Mouse (Mus musculus): ENCODE data around the gene Bik. TPM values are rescaled to one million over a fixed set of nuclear protein-coding genes. Genes with fewer than 3 reads are reported as not detected.

The Bik gene
- total RNA-seq, 2 experiments from 2014 or later = not detected

- intact Hi-C loops (cut with DNase I) = loop anchor here (10.0 kb wide), 2 partner anchors 355 to 695 kb away; no protein-coding TSS in a partner anchor
- DNase-seq (ENCODE audit: low spot score in 2 of 2) = no peak
Observed at GRCm38 (mm10) chr15:83509950-83510804, 16.5 kb upstream of the Bik start.

GRCm38 (mm10) chr15:83510805-83511405 lies 15.8 kb upstream of the Bik start, which contains the start of gene Ttll1:
TSS of gene Ttll1 (minus strand) at chr15:83510893.
- peak; percentile 95 to 96 for DNase-seq (ENCODE audit: low spot score in 2 of 2)
- intact Hi-C loops (cut with DNase I) = loop anchor here (10.0 kb wide), 2 partner anchors 356 to 696 kb away; no protein-coding TSS in a partner anchor

- intact Hi-C loops (cut with DNase I) = loop anchor here (10.0 kb wide), 2 partner anchors 358 to 698 kb away; no protein-coding TSS in a partner anchor
- DNase-seq (ENCODE audit: low spot score in 2 of 2) = no peak
Observed at GRCm38 (mm10) chr15:83512489-83513281, 14.0 kb upstream of the Bik start.

- peak; percentile 33 to 52 for DNase-seq (ENCODE audit: low spot score in 2 of 2)
- intact Hi-C loops (cut with DNase I) = loop anchor here (5.0 to 10.0 kb wide), 4 partner anchors 128 to 700 kb away; no protein-coding TSS in a partner anchor
Observed at GRCm38 (mm10) chr15:83515018-83515417, 11.6 kb upstream of the Bik start.

GRCm38 (mm10) chr15:83518215-83519048 lies 8.2 kb upstream of the Bik start:
- DNase-seq (ENCODE audit: low spot score in 2 of 2) = peak; percentile 71 to 74
- intact Hi-C loops (cut with DNase I) = loop anchor here (5.0 to 10.0 kb wide), 4 partner anchors 131 to 704 kb away; no protein-coding TSS in a partner anchor

- intact Hi-C loops (cut with DNase I) = no loop called here
- no peak for DNase-seq (ENCODE audit: low spot score in 2 of 2)
Observed at GRCm38 (mm10) chr15:83520861-83521382, 5.7 kb upstream of the Bik start.

- intact Hi-C loops (cut with DNase I) = no loop called here
- no peak for DNase-seq (ENCODE audit: low spot score in 2 of 2)
Observed at GRCm38 (mm10) chr15:83523196-83523595, 3.5 kb upstream of the Bik start.

- intact Hi-C loops (cut with DNase I) = no loop called here
- no peak for DNase-seq (ENCODE audit: low spot score in 2 of 2)
Observed at GRCm38 (mm10) chr15:83523638-83524332, 2.9 kb upstream of the Bik start.

- DNase-seq (ENCODE audit: low spot score in 2 of 2) = no peak
- intact Hi-C loops (cut with DNase I) = no loop called here
Observed at GRCm38 (mm10) chr15:83524333-83524729, 2.3 kb upstream of the Bik start.

- no peak for DNase-seq (ENCODE audit: low spot score in 2 of 2)
- intact Hi-C loops (cut with DNase I) = no loop called here
Observed at GRCm38 (mm10) chr15:83527092-83527437, 403 bp downstream of the Bik start.

GRCm38 (mm10) chr15:83527747-83528146 lies 1.1 kb downstream of the Bik start:
- DNase-seq (ENCODE audit: low spot score in 2 of 2) = no peak
- intact Hi-C loops (cut with DNase I) = no loop called here

- intact Hi-C loops (cut with DNase I) = no loop called here
- no peak for DNase-seq (ENCODE audit: low spot score in 2 of 2)
Observed at GRCm38 (mm10) chr15:83528892-83529291, 2.2 kb downstream of the Bik start.

- intact Hi-C loops (cut with DNase I) = no loop called here
Observed at GRCm38 (mm10) chr15:83529765-83530164, 3.1 kb downstream of the Bik start.

GRCm38 (mm10) chr15:83530233-83530632 lies 3.6 kb downstream of the Bik start:
- DNase-seq (ENCODE audit: low spot score in 2 of 2) = no peak
- intact Hi-C loops (cut with DNase I) = no loop called here

More at GRCm38 (mm10) chr15:83529765-83530164, 3.1 kb downstream of the Bik start:
- no peak for DNase-seq (ENCODE audit: low spot score in 2 of 2)

- intact Hi-C loops (cut with DNase I) = no loop called here
- DNase-seq (ENCODE audit: low spot score in 2 of 2) = no peak
Observed at GRCm38 (mm10) chr15:83530688-83531087, 4.0 kb downstream of the Bik start.

GRCm38 (mm10) chr15:83531961-83532469 lies 5.4 kb downstream of the Bik start:
- intact Hi-C loops (cut with DNase I) = no loop called here
- no peak for DNase-seq (ENCODE audit: low spot score in 2 of 2)

GRCm38 (mm10) chr15:83532606-83533005 lies 5.9 kb downstream of the Bik start:
- DNase-seq (ENCODE audit: low spot score in 2 of 2) = no peak
- intact Hi-C loops (cut with DNase I) = no loop called here
